Mouse (Mus musculus): ENCODE results near the gene Asb5. TPM values are rescaled to one million over a fixed set of nuclear protein-coding genes. Genes with fewer than 3 reads are reported as not detected.
A peak's percentile ranks its signal among the peaks of the same experiment; 100 is the strongest.
"Not testable (repeated sequence)": the region's sequence is repeated elsewhere in the genome, so short reads cannot be mapped to it uniquely, and the experiment has no call there.

Asb5 gene
- polyA plus RNA-seq, 1 experiment from 2014 or later: 5.9 TPM

DNA sequence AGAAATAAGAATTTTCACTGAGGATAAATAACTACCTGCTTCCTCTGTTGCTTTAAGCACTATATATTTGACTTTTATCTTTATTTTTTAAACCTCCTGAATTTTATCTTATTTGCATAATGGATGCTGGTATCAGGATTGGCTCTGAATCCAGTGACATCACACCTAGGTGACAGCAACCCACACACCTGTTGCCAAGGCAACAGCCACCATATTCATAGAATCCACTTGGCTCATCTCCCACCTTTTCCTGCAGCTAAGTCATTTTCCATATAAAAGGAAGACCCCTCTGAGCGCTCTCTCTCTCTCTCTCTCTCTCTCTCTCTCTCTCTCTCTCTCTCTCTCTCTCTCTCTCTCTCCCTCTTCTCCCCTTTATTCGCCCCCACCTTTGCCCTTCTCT lies 67.6 kb downstream of the Asb5 start:
- Histone ChIP-seq H3K9me3 (replicated peaks; ENCODE audit: control insufficient read depth, low read length) (no peaks in the 10 kb centered on the region), H3K9ac (ENCODE audit: low read length) (no peak overlapping the region), H3K36me3 (ENCODE audit: control insufficient read depth, insufficient read depth) (no peaks in the 10 kb centered on the region), H3K27ac (ENCODE audit: low read length) (no peak overlapping the region), H3K4me3 (ENCODE audit: low read length) (no peak overlapping the region), H3K4me2 (ENCODE audit: low read depth, low read length) (no peak overlapping the region), H3K27me3 (ENCODE audit: control insufficient read depth, insufficient read depth, low read length) (no peaks in the 10 kb centered on the region), H3K4me1 (ENCODE audit: control insufficient read depth, insufficient read depth, low read length) (peaks cover 4% of the 10 kb centered on the region)
- no peak for ATAC-seq (replicated peaks; ENCODE audit: extremely low read depth, insufficient read depth, low FRiP score)
- WGBS: 82% methylated on average over 2 of the region's 2 CpGs

DNA sequence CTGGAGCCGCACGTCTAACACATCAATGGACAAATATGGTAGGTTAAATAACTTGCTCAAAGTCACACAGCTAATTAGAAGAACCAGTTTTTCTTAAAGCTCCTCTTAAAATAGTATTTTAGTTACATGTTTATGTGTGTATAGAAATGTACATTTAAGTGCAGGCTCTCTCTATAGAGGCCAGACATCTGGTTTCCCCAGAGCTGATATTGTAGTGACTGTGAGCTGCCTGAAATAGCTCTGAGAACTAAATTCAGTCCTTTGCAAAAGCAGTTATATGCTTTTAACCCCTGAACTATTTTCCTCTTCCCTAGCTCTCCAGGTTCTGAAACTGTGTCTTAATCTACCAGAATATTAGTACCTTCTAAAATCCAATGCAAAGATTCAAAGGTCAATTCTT lies 68.0 kb downstream of the Asb5 start:
- H3K9ac ChIP-seq (ENCODE audit: low read length): no peak overlapping the region
- 92% methylated on average over 2 of the region's 2 CpGs for WGBS
- H3K27ac ChIP-seq (ENCODE audit: low read length): no peak overlapping the region
- no peak overlapping the region for H3K4me2 ChIP-seq (ENCODE audit: low read depth, low read length)
- no peaks in the 10 kb centered on the region for H3K27me3 ChIP-seq (ENCODE audit: control insufficient read depth, insufficient read depth, low read length)
- H3K36me3 ChIP-seq (ENCODE audit: control insufficient read depth, insufficient read depth): no peaks in the 10 kb centered on the region
- ATAC-seq (replicated peaks; ENCODE audit: extremely low read depth, insufficient read depth, low FRiP score): no peak
- H3K4me3 ChIP-seq (ENCODE audit: low read length): no peak overlapping the region
- no peaks in the 10 kb centered on the region for H3K9me3 ChIP-seq (replicated peaks; ENCODE audit: control insufficient read depth, low read length)
- H3K4me1 ChIP-seq (ENCODE audit: control insufficient read depth, insufficient read depth, low read length): peaks cover 4% of the 10 kb centered on the region

DNA sequence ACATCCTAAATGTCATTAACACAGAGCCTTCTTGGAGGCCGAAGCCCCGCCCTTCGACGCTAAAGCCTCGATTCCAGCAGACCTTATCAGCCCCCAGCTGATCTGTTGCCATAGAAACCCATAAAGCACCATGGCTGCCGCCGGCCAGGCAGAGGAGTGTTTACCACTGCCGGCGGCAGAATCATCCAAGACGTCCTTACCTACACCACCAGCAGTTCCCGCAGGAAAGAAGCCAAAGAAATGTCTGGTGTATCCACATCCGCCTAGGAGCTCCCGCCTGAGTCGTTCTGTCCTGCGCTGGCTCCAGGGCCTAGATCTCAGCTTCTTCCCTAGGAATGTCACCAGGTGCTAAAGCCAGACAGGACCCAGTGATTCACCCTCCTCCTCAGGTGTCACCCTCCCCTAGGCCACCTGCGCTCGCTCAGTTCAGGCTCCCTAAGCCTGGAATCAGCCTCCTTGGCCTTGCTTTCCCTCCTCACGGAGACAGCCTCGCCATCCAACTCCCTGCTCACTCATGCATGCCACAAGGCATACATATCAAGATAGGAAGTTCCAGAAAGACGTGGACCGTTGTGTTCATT lies 71.4 kb downstream of the Asb5 start, which contains the start of gene Spata4:
Gene Spata4 (plus strand): TSS at position 111 of the 581 bp plus-strand sequence.
- WGBS: 7% methylated on average over 21 of the region's 21 CpGs
- H3K4me1 ChIP-seq (ENCODE audit: control insufficient read depth, insufficient read depth, low read length): peaks cover 4% of the 10 kb centered on the region
- no peak within 1 kb of the TSS for H3K27ac ChIP-seq (ENCODE audit: low read length)
- no peaks in the 10 kb centered on the region for H3K36me3 ChIP-seq (ENCODE audit: control insufficient read depth, insufficient read depth)
- H3K9ac ChIP-seq (ENCODE audit: low read length): peak within 1 kb of the TSS; percentile 39
- peak within 1 kb of the TSS; percentile 55 for H3K4me2 ChIP-seq (ENCODE audit: low read depth, low read length)
- peak within 1 kb of the TSS; percentile 37 for H3K4me3 ChIP-seq (ENCODE audit: low read length)
- H3K27me3 ChIP-seq (ENCODE audit: control insufficient read depth, insufficient read depth, low read length): no peaks in the 10 kb centered on the region
- peak; percentile 73 for ATAC-seq (replicated peaks; ENCODE audit: extremely low read depth, insufficient read depth, low FRiP score)
- H3K9me3 ChIP-seq (replicated peaks; ENCODE audit: control insufficient read depth, low read length): no peaks in the 10 kb centered on the region

DNA sequence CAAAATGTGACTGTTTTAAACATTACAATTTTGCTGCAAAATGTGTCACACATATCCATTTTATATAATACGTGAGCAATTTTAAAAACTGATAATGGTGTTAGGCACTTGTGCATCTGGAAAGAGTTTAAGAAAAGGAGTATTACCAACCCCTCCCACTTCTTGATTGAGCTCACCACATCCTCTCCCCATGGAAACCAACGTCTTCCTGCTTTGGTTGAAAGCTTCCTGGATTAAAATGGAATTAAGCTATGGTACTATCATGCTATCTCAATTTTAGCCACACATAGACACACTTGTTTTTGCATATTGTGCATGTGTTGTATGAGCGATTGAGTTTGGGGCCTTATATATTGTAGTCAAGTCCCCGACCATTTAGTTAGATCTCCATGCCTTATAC lies 74.1 kb downstream of the Asb5 start:
- Histone ChIP-seq H3K27ac (ENCODE audit: low read length) (no peak overlapping the region), H3K9me3 (replicated peaks; ENCODE audit: control insufficient read depth, low read length) (no peaks in the 10 kb centered on the region)
- WGBS: 73% methylated on average over 4 of the region's 4 CpGs

DNA sequence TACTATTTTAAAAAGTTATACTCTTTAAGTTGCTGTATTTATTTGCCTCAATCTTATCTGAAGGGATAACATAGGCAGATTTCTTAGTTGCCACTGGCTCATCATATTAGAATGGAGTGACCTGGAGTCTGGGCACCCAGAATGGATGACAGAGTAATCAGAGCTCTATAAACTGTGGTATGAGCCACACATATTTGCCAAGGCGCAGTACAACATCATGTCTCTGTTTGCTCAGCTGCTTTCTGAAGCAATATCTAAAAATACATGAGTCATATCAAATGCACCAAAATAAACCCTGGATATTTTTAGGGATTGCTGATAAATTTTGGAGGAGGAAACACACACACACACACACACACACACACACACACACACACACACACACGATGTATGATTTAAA lies 80.0 kb downstream of the Asb5 start:
- 22% methylated on average over 2 of the region's 2 CpGs for WGBS

More for the DNA sequence above, 74.1 kb downstream of the Asb5 start:
- peaks cover 4% of the 10 kb centered on the region for H3K4me1 ChIP-seq (ENCODE audit: control insufficient read depth, insufficient read depth, low read length)
- no peak overlapping the region for H3K4me3 ChIP-seq (ENCODE audit: low read length)
- no peak for ATAC-seq (replicated peaks; ENCODE audit: extremely low read depth, insufficient read depth, low FRiP score)
- no peak overlapping the region for H3K9ac ChIP-seq (ENCODE audit: low read length)
- no peak overlapping the region for H3K4me2 ChIP-seq (ENCODE audit: low read depth, low read length)
- no peaks in the 10 kb centered on the region for H3K36me3 ChIP-seq (ENCODE audit: control insufficient read depth, insufficient read depth)
- no peaks in the 10 kb centered on the region for H3K27me3 ChIP-seq (ENCODE audit: control insufficient read depth, insufficient read depth, low read length)

DNA sequence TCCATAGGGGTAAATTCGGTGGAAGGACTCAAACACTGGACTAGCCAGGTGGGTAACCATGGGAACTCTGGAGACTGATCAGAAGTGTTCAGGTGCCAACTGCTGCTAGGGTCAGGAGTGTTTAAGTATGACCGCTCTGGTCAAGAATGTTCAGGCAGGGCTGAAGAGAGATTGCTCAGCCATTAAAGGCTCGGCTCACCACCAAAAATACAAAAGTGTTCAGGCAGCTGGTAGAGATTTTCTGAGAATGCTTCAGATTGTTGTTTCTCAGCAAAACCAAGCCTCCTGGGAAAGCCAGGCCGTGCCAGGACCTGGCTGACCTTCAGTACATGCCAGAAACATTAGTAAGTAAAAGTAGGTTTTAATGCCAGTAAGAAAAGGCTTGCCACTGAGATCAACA lies 80.9 kb downstream of the Asb5 start:
- Histone ChIP-seq H3K4me2 (ENCODE audit: low read depth, low read length) (no peak overlapping the region), H3K36me3 (ENCODE audit: control insufficient read depth, insufficient read depth) (no peaks in the 10 kb centered on the region), H3K9ac (ENCODE audit: low read length) (no peak overlapping the region), H3K27me3 (ENCODE audit: control insufficient read depth, insufficient read depth, low read length) (no peaks in the 10 kb centered on the region), H3K4me3 (ENCODE audit: low read length) (no peak overlapping the region), H3K4me1 (ENCODE audit: control insufficient read depth, insufficient read depth, low read length) (peaks cover 17% of the 10 kb centered on the region), H3K9me3 (replicated peaks; ENCODE audit: control insufficient read depth, low read length) (no peaks in the 10 kb centered on the region), H3K27ac (ENCODE audit: low read length) (peak overlapping the region; percentile 76)
- 0 out of 2 replicates have a peak, but pooled peaks have one; percentile 25 for ATAC-seq (replicated peaks; ENCODE audit: extremely low read depth, insufficient read depth, low FRiP score)
- WGBS: 50% methylated on average over 4 of the region's 4 CpGs

More for the DNA sequence above, 80.0 kb downstream of the Asb5 start:
- H3K9ac ChIP-seq (ENCODE audit: low read length): no peak overlapping the region
- H3K4me3 ChIP-seq (ENCODE audit: low read length): no peak overlapping the region
- no peaks in the 10 kb centered on the region for H3K27me3 ChIP-seq (ENCODE audit: control insufficient read depth, insufficient read depth, low read length)
- H3K9me3 ChIP-seq (replicated peaks; ENCODE audit: control insufficient read depth, low read length): no peaks in the 10 kb centered on the region
- ATAC-seq (replicated peaks; ENCODE audit: extremely low read depth, insufficient read depth, low FRiP score): peak; percentile 91
- H3K27ac ChIP-seq (ENCODE audit: low read length): peak overlapping the region; percentile 84
- peaks cover 17% of the 10 kb centered on the region for H3K4me1 ChIP-seq (ENCODE audit: control insufficient read depth, insufficient read depth, low read length)
- H3K36me3 ChIP-seq (ENCODE audit: control insufficient read depth, insufficient read depth): no peaks in the 10 kb centered on the region
- H3K4me2 ChIP-seq (ENCODE audit: low read depth, low read length): no peak overlapping the region

DNA sequence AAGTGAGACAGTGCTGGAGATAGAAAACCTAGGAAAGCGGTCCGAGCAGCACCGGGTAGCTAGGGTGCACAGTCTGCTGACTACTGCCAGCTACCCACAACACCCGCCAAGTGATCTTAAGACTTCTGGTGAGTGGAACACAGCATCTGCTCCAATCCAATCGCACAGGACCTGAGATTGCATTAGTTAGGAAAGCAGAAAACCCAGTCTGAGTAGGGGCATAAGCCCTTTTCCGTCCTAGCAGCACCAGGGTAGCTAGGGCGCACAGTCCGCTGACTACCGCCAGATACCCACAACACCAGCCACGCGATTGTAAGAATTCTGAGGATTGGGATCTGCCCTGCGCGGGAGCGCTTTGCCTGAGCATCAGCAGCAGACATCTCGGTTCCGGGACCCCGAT lies 87.3 kb downstream of the Asb5 start:
- not testable (repeated sequence) for ATAC-seq (replicated peaks; ENCODE audit: extremely low read depth, insufficient read depth, low FRiP score); H3K9me3 ChIP-seq (replicated peaks; ENCODE audit: control insufficient read depth, low read length); H3K27ac ChIP-seq (ENCODE audit: low read length); H3K36me3 ChIP-seq (ENCODE audit: control insufficient read depth, insufficient read depth); H3K4me1 ChIP-seq (ENCODE audit: control insufficient read depth, insufficient read depth, low read length); H3K4me3 ChIP-seq (ENCODE audit: low read length); H3K9ac ChIP-seq (ENCODE audit: low read length); H3K4me2 ChIP-seq (ENCODE audit: low read depth, low read length); H3K27me3 ChIP-seq (ENCODE audit: control insufficient read depth, insufficient read depth, low read length)
- 77% methylated on average over 17 of the region's 17 CpGs for WGBS

Other genes with a start within 250 kb of the Asb5 start
- gene Spcs3, start 418 bp downstream of the Asb5 start, polyA plus RNA-seq (2015; fragmentation: Nextera tagmentation; extraction: Ambion mirVana): 59.3 and 67.2 TPM in 2 replicates
- gene Spata4, start 71.2 kb downstream of the Asb5 start, polyA plus RNA-seq (2015; fragmentation: Nextera tagmentation; extraction: Ambion mirVana): not detected in 2 replicates